Mouse (Mus musculus) midbrain, embryonic 12.5 days (tissue): ENCODE data around the gene Zdhhc18. TPM values are rescaled to one million over a fixed set of nuclear protein-coding genes. Genes with fewer than 3 reads are reported as not detected.
"Not testable (repeated sequence)": the region's sequence is repeated elsewhere in the genome, so short reads cannot be mapped to it uniquely, and the experiment has no call there.

Experiments
- ATAC-seq: fragments of 200-750 bp; cut with Nextera tagmentation; 2 replicates; pipeline ENCODE4 v1.8.0; 2017; ENCODE audit warnings: low read depth, moderate TSS enrichment, moderate library complexity; ENCODE audit not compliant: low FRiP score
- H3K27ac ChIP-seq: fragments of 300-500 bp; sonication (generic); replicated peaks from 2 replicates; pipeline ENCODE4 v1.5.1; 2016; ENCODE audit warnings: mild to moderate bottlenecking
- H3K27me3 ChIP-seq: fragments of 300-500 bp; sonication (generic); 2 replicates; pipeline ENCODE4 v1.6.1; 2016; ENCODE audit warnings: mild to moderate bottlenecking
- H3K36me3 ChIP-seq: fragments of 300-500 bp; sonication (generic); 2 replicates; pipeline ENCODE4 v1.6.1; 2016
- H3K4me1 ChIP-seq: fragments of 300-500 bp; sonication (generic); 2 replicates; pipeline ENCODE4 v1.6.1; 2016
- H3K4me2 ChIP-seq: fragments of 300-500 bp; sonication (generic); replicated peaks from 2 replicates; pipeline ENCODE4 v1.6.1; 2016; ENCODE audit warnings: mild to moderate bottlenecking, moderate library complexity
- H3K4me3 ChIP-seq: fragments of 300-500 bp; sonication (generic); 2 replicates; pipeline ENCODE4 v1.5.1; 2016; ENCODE audit warnings: mild to moderate bottlenecking
- H3K9ac ChIP-seq: fragments of 300-500 bp; sonication (generic); replicated peaks from 2 replicates; pipeline ENCODE4 v1.6.1; 2016; ENCODE audit warnings: mild to moderate bottlenecking, moderate library complexity
- H3K9me3 ChIP-seq: fragments of 300-500 bp; sonication (generic); 2 replicates; pipeline ENCODE4 v1.6.1; 2016; ENCODE audit warnings: mild to moderate bottlenecking
- WGBS: fragments of 180-500 bp; shearing (Covaris S2); methylation state at CpG from one replicate; pipeline ENCODE4 v1.1.7; 2016; 5-methylcytosine and 5-hydroxymethylcytosine counted together
- polyA plus RNA-seq: library from polyadenylated mRNA; unstranded; fragments of >200 nt; fragmentation: Nextera tagmentation; extraction: Ambion mirVana; gene quantifications from 2 replicates; pipeline ENCODE4 v1.2.1, GENCODE M21; 2016

The Zdhhc18 gene
- polyA plus RNA-seq, 1 experiment from 2014 or later: 4.7 TPM

DNA sequence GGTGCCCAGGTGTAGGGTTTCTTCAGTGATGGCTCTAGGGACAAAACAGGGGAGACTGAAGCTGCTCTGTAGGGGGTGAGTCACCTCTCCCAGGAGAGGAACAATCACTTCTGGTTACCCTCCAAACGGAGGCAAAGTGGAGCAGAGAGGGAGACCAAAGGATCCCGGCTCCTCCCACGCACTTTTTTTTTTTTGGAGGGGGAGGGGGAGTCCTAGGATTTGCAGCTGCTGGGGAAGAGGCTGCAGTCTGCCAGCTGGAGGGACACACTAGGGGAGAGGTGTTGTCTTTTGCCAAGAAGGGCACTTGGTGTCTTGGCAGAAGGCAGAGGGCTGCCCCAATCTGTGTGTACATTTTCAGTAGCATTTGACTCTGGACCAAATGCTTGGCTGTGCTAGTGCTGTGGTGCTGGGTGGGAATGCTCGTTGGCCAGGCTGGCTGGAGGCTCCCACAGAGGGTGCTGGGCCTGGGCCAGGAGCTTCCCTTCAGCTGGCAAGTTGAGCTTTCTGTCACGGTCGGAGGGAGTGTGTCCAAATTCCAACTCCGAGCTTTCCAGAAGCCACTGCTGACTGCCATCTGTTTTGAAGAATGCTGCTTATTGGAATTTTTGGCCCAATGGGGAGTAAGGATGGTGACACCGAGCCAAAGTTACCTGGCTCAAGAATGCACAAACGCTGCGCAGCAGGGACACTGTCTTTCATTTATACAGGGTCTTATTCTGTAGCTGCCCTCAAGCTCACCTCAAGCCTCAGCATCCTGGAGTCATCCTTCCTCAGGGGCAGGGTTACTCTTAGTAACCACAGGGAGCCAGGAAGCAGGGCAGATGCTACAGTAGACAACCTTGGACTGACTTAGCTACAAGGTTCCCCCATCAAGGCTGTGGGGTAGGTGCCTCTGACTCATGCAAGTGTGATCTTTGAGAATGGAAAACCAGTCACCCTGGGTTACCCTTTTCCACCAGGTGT, 10.5 kb upstream of the Zdhhc18 start:
- Histone ChIP-seq H3K4me3 (no peak overlapping the region), H3K4me2 (peak overlapping the region; percentile 23)

DNA sequence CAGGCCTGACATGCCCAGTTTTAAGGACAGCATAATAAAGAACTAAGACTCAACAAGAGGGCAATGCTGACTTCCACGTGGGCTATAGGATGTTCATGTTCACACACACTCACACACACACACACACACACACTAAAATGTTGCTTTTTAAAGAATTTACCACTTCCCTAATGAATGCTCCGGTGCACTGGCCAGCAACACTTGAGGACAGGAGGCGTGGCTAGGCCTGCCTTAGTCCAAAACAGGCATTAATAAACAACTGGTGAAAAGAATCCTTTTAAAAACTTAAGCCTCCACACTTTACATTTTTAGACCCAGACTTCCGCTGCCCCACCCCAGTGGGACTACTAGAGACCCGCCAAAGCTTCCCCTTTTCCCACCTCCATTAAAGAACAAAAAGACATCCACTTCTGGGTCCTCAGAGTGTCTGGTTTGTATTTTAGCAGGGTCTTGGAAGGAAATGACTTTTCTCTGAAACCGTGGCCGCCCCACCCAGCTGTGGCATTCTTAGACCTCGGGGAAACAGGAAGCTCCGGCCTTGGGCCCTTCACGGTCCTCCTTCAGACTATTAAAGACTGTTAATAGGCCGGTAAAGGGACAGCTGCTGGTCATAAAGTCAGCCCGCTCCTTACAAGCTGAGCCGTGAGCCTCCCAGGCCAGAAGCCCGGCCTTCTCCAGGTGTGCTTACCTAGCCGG, 9.7 kb upstream of the Zdhhc18 start:
- WGBS: 21% methylated on average over 15 of the region's 15 CpGs
- Histone ChIP-seq H3K27me3 (no peaks in the 10 kb centered on the region), H3K27ac (peak overlapping the region; percentile 57), H3K4me1 (peaks cover 22% of the 10 kb centered on the region), H3K9ac (0 out of 2 replicates have a peak overlapping the region, but pooled peaks have one; percentile 32), H3K4me3 (no peak overlapping the region), H3K9me3 (no peaks in the 10 kb centered on the region), H3K36me3 (peaks cover 11% of the 10 kb centered on the region; the same call in 1 of the 2 replicates), H3K4me2 (peak overlapping the region; percentile 23)
- ATAC-seq: no peak

More for the DNA sequence above, 10.5 kb upstream of the Zdhhc18 start:
- ATAC-seq: no peak
- 24% methylated on average over 10 of the region's 10 CpGs for WGBS
- Histone ChIP-seq H3K4me1 (peaks cover 26% of the 10 kb centered on the region), H3K27me3 (no peaks in the 10 kb centered on the region), H3K36me3 (peaks cover 15% of the 10 kb centered on the region; the same call in 1 of the 2 replicates), H3K9me3 (no peaks in the 10 kb centered on the region), H3K9ac (0 out of 2 replicates have a peak overlapping the region, but pooled peaks have one; percentile 32), H3K27ac (peak overlapping the region; percentile 57)

DNA sequence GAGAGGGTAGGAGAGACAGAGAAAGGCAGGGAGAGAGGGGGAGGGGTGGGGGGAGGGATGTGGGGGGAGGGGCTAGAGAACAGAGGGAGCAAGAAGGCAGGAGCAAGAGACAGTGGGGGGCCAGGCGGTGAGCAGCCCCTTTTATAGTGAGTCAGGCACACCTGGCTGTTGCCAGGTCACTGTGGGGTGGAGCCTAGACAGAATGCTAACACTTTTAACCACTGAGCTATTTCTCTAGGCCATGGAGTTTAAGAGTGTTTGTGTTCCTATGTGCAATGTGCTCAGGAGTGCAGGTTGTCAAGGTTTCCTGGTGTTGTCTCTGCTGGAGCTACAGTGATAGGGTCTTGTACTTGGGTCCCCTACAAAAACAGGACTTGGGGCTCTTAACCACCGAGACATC, 8.8 kb upstream of the Zdhhc18 start:
- 33% methylated on average over 2 of the region's 2 CpGs for WGBS
- no peak overlapping the region for H3K4me2 ChIP-seq

DNA sequence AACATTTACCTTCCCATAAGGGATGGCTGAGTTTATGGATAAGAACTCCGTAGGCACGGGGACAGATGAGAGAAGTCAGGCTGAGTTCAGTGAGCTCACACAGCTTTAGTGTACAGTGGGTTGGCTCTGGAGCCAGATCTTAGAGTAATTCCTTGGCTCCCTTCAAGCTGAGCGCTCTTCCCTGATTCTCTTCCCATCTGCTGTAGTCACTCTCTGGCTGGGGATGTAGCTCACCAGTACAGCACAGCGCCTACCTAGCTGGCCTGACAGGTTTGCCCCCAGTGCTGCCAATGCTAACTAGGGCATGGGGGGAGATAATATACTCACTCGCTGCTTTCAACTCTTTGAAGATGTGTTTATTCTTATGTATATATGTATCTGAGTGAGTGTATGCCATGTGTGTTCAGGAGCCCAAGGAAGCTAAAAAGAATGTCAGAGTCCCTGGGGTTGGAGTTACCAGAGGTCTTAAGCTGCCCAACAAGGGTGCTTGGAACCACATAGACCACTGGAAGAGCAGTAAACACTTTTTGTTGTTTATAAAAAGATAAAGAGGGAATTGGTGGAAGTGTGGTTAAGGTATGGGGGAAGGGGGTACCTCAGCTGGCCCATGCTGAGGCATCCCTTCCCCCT, 8.0 kb upstream of the Zdhhc18 start:
- no peaks in the 10 kb centered on the region for H3K27me3 ChIP-seq
- H3K27ac ChIP-seq: no peak overlapping the region
- H3K4me2 ChIP-seq: no peak overlapping the region
- ATAC-seq: no peak
- no peak overlapping the region for H3K9ac ChIP-seq
- H3K4me1 ChIP-seq: peaks cover 22% of the 10 kb centered on the region
- H3K36me3 ChIP-seq: peaks cover 8% of the 10 kb centered on the region; the same call in 1 of the 2 replicates
- no peak overlapping the region for H3K4me3 ChIP-seq
- 53% methylated on average over 5 of the region's 5 CpGs for WGBS
- H3K9me3 ChIP-seq: no peaks in the 10 kb centered on the region

More for the DNA sequence above, 8.8 kb upstream of the Zdhhc18 start:
- no peak overlapping the region for H3K27ac ChIP-seq
- peaks cover 22% of the 10 kb centered on the region for H3K4me1 ChIP-seq
- no peak for ATAC-seq
- H3K9ac ChIP-seq: no peak overlapping the region
- no peaks in the 10 kb centered on the region for H3K9me3 ChIP-seq
- peaks cover 8% of the 10 kb centered on the region; the same call in 1 of the 2 replicates for H3K36me3 ChIP-seq
- no peaks in the 10 kb centered on the region for H3K27me3 ChIP-seq
- no peak overlapping the region for H3K4me3 ChIP-seq

DNA sequence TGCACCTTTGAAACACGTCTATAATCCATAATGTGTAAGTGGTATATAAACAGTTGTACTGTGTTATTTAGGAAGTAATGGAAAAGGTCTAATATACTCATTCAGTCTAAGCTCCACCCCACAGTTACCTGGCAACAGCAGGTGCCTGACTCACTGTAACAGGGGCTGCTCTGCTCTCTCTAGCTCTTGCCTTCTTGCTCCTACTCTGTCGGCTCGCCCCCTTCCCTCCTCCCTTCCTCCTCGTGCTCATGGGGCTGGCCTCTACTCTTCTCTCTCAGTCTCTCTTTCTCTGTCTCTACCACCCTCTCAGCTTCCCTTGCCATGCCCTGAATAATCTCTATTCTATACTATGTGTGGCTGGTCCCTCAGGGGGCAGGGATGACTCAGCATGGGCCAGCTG, 7.0 kb upstream of the Zdhhc18 start:
- WGBS: 20% methylated on average over 4 of the region's 4 CpGs
- H3K4me1 ChIP-seq: peaks cover 22% of the 10 kb centered on the region
- peaks cover 3% of the 10 kb centered on the region; the same call in 1 of the 2 replicates for H3K36me3 ChIP-seq
- H3K27me3 ChIP-seq: no peaks in the 10 kb centered on the region
- no peak overlapping the region for H3K4me2 ChIP-seq
- H3K4me3 ChIP-seq: no peak overlapping the region
- ATAC-seq: no peak
- H3K9me3 ChIP-seq: no peaks in the 10 kb centered on the region
- no peak overlapping the region for H3K27ac ChIP-seq
- no peak overlapping the region for H3K9ac ChIP-seq

DNA sequence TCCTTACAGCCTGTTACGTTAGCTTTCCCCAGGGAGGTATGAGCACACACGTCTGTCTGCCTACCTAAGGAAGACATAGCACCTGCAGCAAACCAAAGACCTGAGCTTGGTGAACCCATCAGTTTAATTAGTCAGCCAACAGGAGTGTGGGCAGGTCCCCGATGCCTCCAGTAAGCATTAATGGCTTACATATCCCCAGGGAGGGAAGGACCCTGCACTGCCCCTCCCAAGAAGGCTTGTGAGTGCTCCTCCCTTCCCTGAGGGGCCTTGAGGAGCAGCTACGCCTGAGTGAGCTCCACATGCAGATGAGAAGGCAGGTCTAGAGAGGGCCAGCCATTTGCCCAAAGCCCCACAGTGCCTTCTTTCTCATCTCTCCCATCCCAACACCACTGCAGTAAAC, 6.3 kb upstream of the Zdhhc18 start:
- no peak for ATAC-seq

DNA sequence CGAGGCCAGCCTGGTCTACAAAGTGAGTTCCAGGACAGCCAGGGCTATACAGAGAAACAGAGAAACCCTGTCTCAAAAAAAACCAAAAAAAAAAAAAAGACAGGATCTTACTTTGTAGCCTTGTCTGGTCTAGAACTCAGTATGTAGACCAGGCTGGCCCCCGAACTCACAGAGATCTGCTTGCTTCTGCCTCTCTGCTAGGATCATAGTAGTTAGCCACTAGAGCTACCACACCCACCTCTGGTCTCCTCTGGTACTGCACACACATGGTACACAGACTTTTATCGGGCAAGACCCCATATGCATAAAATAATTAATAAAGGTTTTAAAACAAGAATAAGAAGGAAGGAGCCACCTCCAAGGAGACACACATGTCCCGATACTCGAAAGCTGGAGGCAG, 4.1 kb upstream of the Zdhhc18 start:
- 96% methylated on average over 5 of the region's 5 CpGs for whole genome bisulfite sequencing
- not testable (repeated sequence) for H3K4me1 ChIP-seq, H3K27ac ChIP-seq, H3K9ac ChIP-seq, H3K4me2 ChIP-seq, H3K9me3 ChIP-seq, H3K36me3 ChIP-seq, H3K27me3 ChIP-seq, H3K4me3 ChIP-seq, ATAC-seq

More for the DNA sequence above, 6.3 kb upstream of the Zdhhc18 start:
- 43% methylated on average over 4 of the region's 4 CpGs for WGBS
- H3K27me3 ChIP-seq: no peaks in the 10 kb centered on the region
- H3K4me1 ChIP-seq: peaks cover 22% of the 10 kb centered on the region
- H3K4me2 ChIP-seq: no peak overlapping the region
- H3K9ac ChIP-seq: no peak overlapping the region
- no peaks in the 10 kb centered on the region for H3K9me3 ChIP-seq
- H3K27ac ChIP-seq: no peak overlapping the region
- no peak overlapping the region for H3K4me3 ChIP-seq
- no peaks in the 10 kb centered on the region for H3K36me3 ChIP-seq

DNA sequence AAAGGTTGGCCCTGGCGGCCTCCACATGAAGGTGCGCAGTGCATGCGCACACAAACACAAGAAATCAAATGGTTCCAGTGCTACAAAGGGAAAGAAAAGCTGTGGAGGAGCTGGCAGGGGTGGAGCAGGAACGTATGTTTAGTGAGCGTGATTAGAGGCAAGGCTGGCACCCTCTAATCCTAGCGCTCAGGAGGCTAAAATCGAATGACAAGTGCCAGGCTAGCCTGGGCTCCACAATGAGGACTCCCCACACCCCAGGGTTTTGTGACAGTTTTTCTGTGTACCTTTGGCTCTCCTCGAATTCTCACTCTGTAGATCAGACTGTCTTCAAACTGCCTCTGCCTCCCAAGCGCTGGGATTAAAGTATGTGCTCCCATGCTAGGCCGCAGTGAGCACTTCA, 2.8 kb upstream of the Zdhhc18 start:
- ATAC-seq: no peak
- no peak overlapping the region for H3K27ac ChIP-seq
- H3K4me3 ChIP-seq: no peak overlapping the region
- H3K9me3 ChIP-seq: no peaks in the 10 kb centered on the region
- H3K4me2 ChIP-seq: no peak overlapping the region
- no peaks in the 10 kb centered on the region for H3K27me3 ChIP-seq
- no peaks in the 10 kb centered on the region for H3K36me3 ChIP-seq
- H3K4me1 ChIP-seq: no peaks in the 10 kb centered on the region
- 81% methylated on average over 10 of the region's 10 CpGs for WGBS
- no peak overlapping the region for H3K9ac ChIP-seq

DNA sequence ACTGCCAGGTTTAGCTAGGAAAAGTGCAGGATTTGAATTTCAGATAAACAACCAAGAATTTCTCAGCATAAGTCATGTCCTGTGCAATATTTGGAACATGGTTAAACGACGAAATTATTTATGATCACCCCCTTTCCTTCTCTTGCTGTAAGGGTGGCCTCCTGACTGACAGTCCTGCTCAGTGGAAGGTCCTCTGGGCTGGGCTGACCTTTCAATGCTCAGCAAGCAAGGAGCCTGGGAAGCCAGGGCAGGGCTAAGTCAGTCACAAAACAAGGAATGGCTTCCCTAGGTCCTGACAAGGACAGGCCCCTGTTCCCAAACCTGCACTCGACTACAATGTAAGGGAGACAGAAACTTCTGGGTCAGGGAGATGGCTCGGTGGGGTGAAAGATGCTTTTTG, 2.0 kb upstream of the Zdhhc18 start:
- ATAC-seq: no peak

DNA sequence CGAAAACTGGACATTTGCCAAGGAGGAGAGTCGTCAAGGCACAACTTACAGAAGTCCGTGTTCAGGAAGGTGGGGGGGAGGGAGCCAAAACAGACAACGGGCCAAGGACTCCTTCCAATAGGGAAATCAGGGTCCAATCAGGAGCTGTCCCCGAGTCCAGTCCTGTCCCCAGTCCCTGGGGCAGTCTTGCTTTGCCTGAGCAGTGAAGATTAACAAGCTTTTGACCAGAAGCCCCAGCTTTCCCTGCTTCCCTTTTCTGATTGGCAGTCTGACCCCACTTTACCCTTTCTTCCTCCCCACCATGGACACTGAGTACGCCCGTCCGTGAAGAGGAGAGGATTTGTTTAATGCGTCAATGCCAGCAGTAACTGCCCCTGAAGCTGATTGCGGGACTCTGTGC, 1.5 kb upstream of the Zdhhc18 start:
- Histone ChIP-seq H3K4me3 (no peak overlapping the region), H3K4me2 (no peak overlapping the region), H3K9me3 (no peaks in the 10 kb centered on the region), H3K27me3 (no peaks in the 10 kb centered on the region), H3K36me3 (no peaks in the 10 kb centered on the region), H3K27ac (no peak overlapping the region), H3K4me1 (no peaks in the 10 kb centered on the region), H3K9ac (no peak overlapping the region)
- WGBS: 64% methylated on average over 10 of the region's 10 CpGs
- ATAC-seq: no peak

More for the DNA sequence above, 2.0 kb upstream of the Zdhhc18 start:
- Histone ChIP-seq H3K9ac (no peak overlapping the region), H3K27me3 (no peaks in the 10 kb centered on the region), H3K4me3 (no peak overlapping the region), H3K9me3 (no peaks in the 10 kb centered on the region), H3K4me2 (no peak overlapping the region), H3K27ac (no peak overlapping the region), H3K36me3 (no peaks in the 10 kb centered on the region), H3K4me1 (no peaks in the 10 kb centered on the region)
- WGBS: 67% methylated on average over 4 of the region's 4 CpGs

DNA sequence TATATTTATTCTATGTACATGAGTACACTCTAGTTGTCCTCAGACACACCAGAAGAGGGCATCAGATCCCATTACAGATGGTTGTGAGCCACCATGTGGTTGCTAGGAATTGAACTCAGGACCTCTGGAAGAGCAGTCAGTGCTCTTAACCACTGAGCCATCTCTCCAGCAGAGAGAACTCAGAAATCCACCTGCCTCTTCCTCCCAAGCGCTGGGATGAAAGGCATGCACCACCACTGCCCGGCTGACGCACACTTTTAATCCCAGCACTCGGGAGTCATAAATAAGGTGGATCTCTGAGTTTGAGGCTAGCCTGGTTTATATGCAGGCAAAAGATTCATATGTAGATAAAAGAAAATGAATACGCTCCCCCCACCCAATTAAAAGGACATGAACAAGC, 490 bp downstream of the Zdhhc18 start:
- 85% methylated on average over 5 of the region's 5 CpGs for WGBS
- ATAC-seq, H3K9ac ChIP-seq, H3K4me1 ChIP-seq, H3K9me3 ChIP-seq, H3K27ac ChIP-seq, H3K36me3 ChIP-seq, H3K27me3 ChIP-seq: not testable (repeated sequence)
- Histone ChIP-seq H3K4me3 (peak overlapping the region; percentile 23; the same call in 1 of the 2 replicates), H3K4me2 (peak overlapping the region; percentile 33)
